Comparison of ENCODE assay signal across 8 mouse cellular contexts in genomic region chr6:86219494-86219893, GRCm38 (mm10). TPM values are rescaled to one million over a fixed set of nuclear protein-coding genes. Genes with fewer than 3 reads are reported as not detected.
DNase-seq lines count a peak whose midpoint lies in the region; ATAC-seq and TF ChIP-seq lines count a peak whose summit lies in the region.

No protein-coding gene starts in this region.

- peak; percentile 26 for DNase-seq in kidney, adult 2 months
- no peak for DNase-seq in kidney, postnatal 25 days
- DNase-seq in NIH3T3 (ENCODE audit: low read depth) = peak; percentile 76
- DNase-seq in cerebellum, postnatal 36 days = peak; percentile 28 to 55
- DNase-seq in spleen, adult 12 weeks (ENCODE audit: low spot score) = no peak
- no peak for DNase-seq in hindbrain, postnatal 0 days (ENCODE audit: low spot score)
- DNase-seq in midbrain, embryonic 14.5 days = no peak

- H3K4me1 ChIP-seq in kidney, adult 2 months (ENCODE audit: control insufficient read depth, insufficient read depth, low read length) = no peaks in the 10 kb centered on the region
- H3K4me1 ChIP-seq in lung, embryonic 15.5 days = peaks cover 22% of the 10 kb centered on the region
- no peaks in the 10 kb centered on the region for H3K4me1 ChIP-seq in hindbrain, postnatal 0 days (ENCODE audit: insufficient read depth, low read length)
- no peaks in the 10 kb centered on the region for H3K4me1 ChIP-seq in midbrain, embryonic 14.5 days (ENCODE audit: control insufficient read depth, insufficient read depth, low read length)

- no peak overlapping the region for H3K4me3 ChIP-seq in kidney, adult 2 months (ENCODE audit: insufficient read depth, low read depth, low read length)
- H3K4me3 ChIP-seq in lung, embryonic 15.5 days = no peak overlapping the region
- H3K4me3 ChIP-seq in hindbrain, postnatal 0 days (ENCODE audit: low read length) = no peak overlapping the region
- H3K4me3 ChIP-seq in midbrain, embryonic 14.5 days (replicated peaks; ENCODE audit: low read depth, low read length) = no peak overlapping the region

- ATAC-seq in lung, embryonic 15.5 days (ENCODE audit: borderline replicate concordance, extremely low read depth, low FRiP score, low TSS enrichment) = no peak
- ATAC-seq in hindbrain, postnatal 0 days = no peak
- ATAC-seq in midbrain, embryonic 14.5 days (ENCODE audit: low FRiP score, low TSS enrichment) = no peak

- H3K4me2 ChIP-seq in lung, embryonic 15.5 days = no peak overlapping the region
- H3K4me2 ChIP-seq in hindbrain, postnatal 0 days (ENCODE audit: low read depth, low read length) = no peak overlapping the region
- no peak overlapping the region for H3K4me2 ChIP-seq in midbrain, embryonic 14.5 days (ENCODE audit: low read length)

- no peaks in the 10 kb centered on the region for H3K36me3 ChIP-seq in kidney, adult 2 months (ENCODE audit: control insufficient read depth, insufficient read depth, low read length)
- H3K36me3 ChIP-seq in lung, embryonic 15.5 days = no peaks in the 10 kb centered on the region
- H3K36me3 ChIP-seq in hindbrain, postnatal 0 days (ENCODE audit: insufficient read depth, low read length) = no peaks in the 10 kb centered on the region
- H3K36me3 ChIP-seq in midbrain, embryonic 14.5 days (ENCODE audit: control insufficient read depth, insufficient read depth, low read length) = no peaks in the 10 kb centered on the region

- 57% methylated on average over 5 of the region's 5 CpGs for WGBS in kidney, adult 2 months
- WGBS in lung, embryonic 15.5 days = 46% methylated on average over 5 of the region's 5 CpGs
- WGBS in hindbrain, postnatal 0 days = 74% methylated on average over 5 of the region's 5 CpGs
- WGBS in midbrain, embryonic 14.5 days = 80% methylated on average over 5 of the region's 5 CpGs

- TF ChIP-seq POLR2A in kidney, adult 2 months (IDR thresholded peaks at IDR 0.05; ENCODE audit: low read depth, low read length) = no peak

- no peak overlapping the region for H3K27ac ChIP-seq in kidney, adult 2 months (ENCODE audit: insufficient read depth, low read depth, low read length)
- H3K27ac ChIP-seq in lung, embryonic 15.5 days = peak overlapping the region; percentile 50
- no peak overlapping the region for H3K27ac ChIP-seq in hindbrain, postnatal 0 days
- no peak overlapping the region for H3K27ac ChIP-seq in midbrain, embryonic 14.5 days (replicated peaks; ENCODE audit: low read depth, low read length)

- H3K9ac ChIP-seq in lung, embryonic 15.5 days = no peak overlapping the region
- H3K9ac ChIP-seq in hindbrain, postnatal 0 days (replicated peaks; ENCODE audit: low read length) = no peak overlapping the region
- no peak overlapping the region for H3K9ac ChIP-seq in midbrain, embryonic 14.5 days (replicated peaks; ENCODE audit: low read length)

- H3K27me3 ChIP-seq in kidney, adult 2 months (replicated peaks; ENCODE audit: control insufficient read depth, insufficient read depth, low read length) = no peaks in the 10 kb centered on the region
- no peaks in the 10 kb centered on the region for H3K27me3 ChIP-seq in lung, embryonic 15.5 days
- H3K27me3 ChIP-seq in hindbrain, postnatal 0 days (ENCODE audit: insufficient read depth, low read length) = no peaks in the 10 kb centered on the region
- H3K27me3 ChIP-seq in midbrain, embryonic 14.5 days (ENCODE audit: control insufficient read depth, insufficient read depth, low read length) = no peaks in the 10 kb centered on the region

- TF ChIP-seq CTCF in kidney, adult 2 months (conservative IDR thresholded peaks at IDR 0.05; ENCODE audit: insufficient read depth, insufficient read length, low read depth, low read length) = no peak
- no peak for TF ChIP-seq CTCF in hindbrain, postnatal 0 days (IDR thresholded peaks at IDR 0.05; ENCODE audit: low read depth)

- no peaks in the 10 kb centered on the region for H3K9me3 ChIP-seq in lung, embryonic 15.5 days
- H3K9me3 ChIP-seq in hindbrain, postnatal 0 days (ENCODE audit: low read length) = no peaks in the 10 kb centered on the region
- no peaks in the 10 kb centered on the region for H3K9me3 ChIP-seq in midbrain, embryonic 14.5 days (ENCODE audit: control insufficient read depth, low read length)

RNA-seq across cellular contexts. Expression of gene Tgfa, which starts 24.5 kb away (rescaled TPM):
- 3.2 and 4.0 TPM in 2 replicates for polyA plus RNA-seq in kidney, adult 2 months (2012; rRNA removed)
- 4.1 and 4.2 TPM in 2 replicates for polyA plus RNA-seq in lung, embryonic 15.5 days (2015; fragmentation: Nextera tagmentation; extraction: Ambion mirVana)
- total RNA-seq in hindbrain, postnatal 0 days (2014; rRNA removed) = 35.4 and 40.5 TPM in 2 replicates
- 13.6 and 14.2 TPM in 2 replicates for polyA plus RNA-seq in hindbrain, postnatal 0 days (2015; fragmentation: Nextera tagmentation; extraction: Ambion mirVana)
- 8.6 and 9.7 TPM in 2 replicates for polyA plus RNA-seq in midbrain, embryonic 14.5 days (2014; fragmentation: Nextera tagmentation; extraction: Ambion mirVana)

Comparison
In these comparisons a context has a peak if more than half of its experiments do, and no peak if none do; other contexts are left out.
1. DNase-seq: peak in kidney, adult 2 months (single experiment), NIH3T3 (single experiment) and cerebellum, postnatal 36 days (2 of 2); none in kidney, postnatal 25 days (0 of 2), spleen, adult 12 weeks (single experiment), hindbrain, postnatal 0 days (single experiment) and midbrain, embryonic 14.5 days (single experiment).